Mouse (Mus musculus) embryonic facial prominence, embryonic 12.5 days (tissue): ENCODE results near the gene B4gat1. TPM values are rescaled to one million over a fixed set of nuclear protein-coding genes. Genes with fewer than 3 reads are reported as not detected.
"Not testable (repeated sequence)": the region's sequence is repeated elsewhere in the genome, so short reads cannot be mapped to it uniquely, and the experiment has no call there.

Experiments used
- ATAC-seq: fragments of 200-750 bp; cut with Nextera tagmentation; 2 replicates; pipeline ENCODE4 v1.8.0; 2017; ENCODE audit not compliant: insufficient number of reproducible peaks, insufficient read depth, low FRiP score, low TSS enrichment
- H3K27ac ChIP-seq: fragments of 300-500 bp; sonication (generic); 2 replicates; pipeline ENCODE4 v1.5.1; 2016; ENCODE audit warnings: mild to moderate bottlenecking
- H3K27me3 ChIP-seq: fragments of 300-500 bp; sonication (generic); 2 replicates; pipeline ENCODE4 v1.6.1; 2016; ENCODE audit warnings: mild to moderate bottlenecking, moderate library complexity
- H3K36me3 ChIP-seq: fragments of 300-500 bp; sonication (generic); 2 replicates; pipeline ENCODE4 v1.6.1; 2016; ENCODE audit warnings: mild to moderate bottlenecking
- H3K4me1 ChIP-seq: fragments of 300-500 bp; sonication (generic); 2 replicates; pipeline ENCODE4 v1.6.1; 2016
- H3K4me2 ChIP-seq: fragments of 300-500 bp; sonication (generic); replicated peaks from 2 replicates; pipeline ENCODE4 v1.6.1; 2016; ENCODE audit warnings: mild to moderate bottlenecking, moderate library complexity
- H3K4me3 ChIP-seq: fragments of 300-500 bp; sonication (generic); 2 replicates; pipeline ENCODE4 v1.5.1; 2016; ENCODE audit warnings: mild to moderate bottlenecking
- H3K9ac ChIP-seq: fragments of 300-500 bp; sonication (generic); 2 replicates; pipeline ENCODE4 v1.6.1; 2016; ENCODE audit warnings: mild to moderate bottlenecking, moderate library complexity
- H3K9me3 ChIP-seq: fragments of 300-500 bp; sonication (generic); 2 replicates; pipeline ENCODE4 v1.6.1; 2016; ENCODE audit warnings: mild to moderate bottlenecking, moderate library complexity
- WGBS: fragments of 180-500 bp; shearing (Covaris S2); methylation state at CpG from one replicate; pipeline ENCODE4 v1.1.7; 2016; 5-methylcytosine and 5-hydroxymethylcytosine counted together
- polyA plus RNA-seq: library from polyadenylated mRNA; unstranded; fragments of >200 nt; fragmentation: Nextera tagmentation; extraction: Ambion mirVana; gene quantifications from 2 replicates; pipeline ENCODE4 v1.2.1, GENCODE M21; 2016

Gene B4gat1
- polyA plus RNA-seq, 1 experiment from 2014 or later = 46.4 TPM

DNA sequence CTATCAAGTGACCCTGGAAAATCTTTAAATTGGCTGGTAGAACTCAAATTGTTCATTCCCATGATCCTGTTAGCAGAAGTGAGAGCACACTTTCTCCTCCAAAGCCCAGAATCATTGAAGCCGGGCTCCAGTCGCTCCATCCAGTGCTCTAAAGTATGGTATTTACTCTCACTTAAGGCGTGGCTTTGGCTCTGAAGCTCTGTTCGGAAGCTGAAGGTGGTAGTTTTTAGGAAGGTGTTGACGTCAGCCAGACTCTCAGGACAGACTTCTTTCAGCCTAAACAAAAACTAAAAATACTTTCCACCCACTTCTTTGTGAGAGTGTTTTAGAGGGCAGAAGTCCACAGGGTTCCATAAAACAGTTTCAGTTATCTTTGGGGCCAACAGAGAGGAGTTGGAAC is 34.9 kb downstream of the B4gat1 start:
- Histone ChIP-seq H3K4me1 (peaks cover 28% of the 10 kb centered on the region), H3K9ac (no peak overlapping the region), H3K36me3 (no peaks in the 10 kb centered on the region), H3K4me3 (peak overlapping the region; percentile 59; the same call in 1 of the 2 replicates), H3K27me3 (peaks cover 12% of the 10 kb centered on the region), H3K9me3 (no peaks in the 10 kb centered on the region), H3K4me2 (peak overlapping the region; percentile 86; the same call in 1 of the 2 replicates), H3K27ac (no peak overlapping the region)
- ATAC-seq = no peak
- 44% methylated on average over 5 of the region's 5 CpGs for WGBS

DNA sequence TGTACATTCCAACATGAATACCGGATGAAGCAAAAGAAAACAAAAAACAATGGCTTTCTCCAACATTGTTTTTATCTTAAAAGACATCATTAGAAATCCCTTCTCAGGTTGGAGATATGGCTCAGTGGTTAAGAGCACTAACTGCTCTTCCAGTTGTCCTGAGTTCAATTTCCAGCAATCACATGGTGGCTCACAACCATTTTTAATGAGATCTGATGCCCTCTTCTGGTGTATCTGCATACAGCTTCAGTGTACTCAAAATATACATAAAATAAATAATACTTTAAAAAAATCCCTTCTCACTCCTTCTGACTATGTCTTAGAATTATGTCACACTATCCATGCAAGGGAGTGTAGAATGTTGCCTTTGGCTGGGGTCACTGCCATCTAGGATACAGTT is 40.7 kb downstream of the B4gat1 start:
- no peak overlapping the region for H3K4me3 ChIP-seq
- no peak overlapping the region for H3K27ac ChIP-seq
- 81% methylated on average over 1 of the region's 1 CpGs for WGBS
- no peak overlapping the region for H3K9ac ChIP-seq
- no peaks in the 10 kb centered on the region for H3K4me1 ChIP-seq
- H3K36me3 ChIP-seq = no peaks in the 10 kb centered on the region
- H3K9me3 ChIP-seq = no peaks in the 10 kb centered on the region
- peaks cover 48% of the 10 kb centered on the region for H3K27me3 ChIP-seq
- H3K4me2 ChIP-seq = no peak overlapping the region
- ATAC-seq = no peak

DNA sequence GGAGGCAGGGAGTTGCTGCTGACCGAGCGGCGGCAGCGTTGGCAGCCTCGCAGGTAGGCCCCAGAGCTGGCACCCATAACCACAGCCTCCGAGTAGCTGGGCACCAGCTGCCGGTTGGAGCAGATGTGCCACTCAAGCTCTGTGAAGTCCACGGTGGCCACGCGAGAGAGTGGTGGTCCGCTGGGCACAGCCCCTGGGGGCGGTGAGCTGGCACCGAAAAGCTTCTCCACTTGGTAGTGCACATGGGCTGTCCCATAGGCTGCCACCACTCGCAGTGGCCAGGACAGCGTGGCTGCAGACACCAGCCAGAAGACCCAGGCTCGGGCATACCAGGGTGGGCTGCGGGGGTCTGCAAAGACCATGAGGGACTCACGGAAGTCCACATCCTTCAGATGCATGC is 43.4 kb downstream of the B4gat1 start:
- ATAC-seq = no peak
- no peaks in the 10 kb centered on the region for H3K9me3 ChIP-seq
- H3K36me3 ChIP-seq = no peaks in the 10 kb centered on the region
- no peak overlapping the region for H3K4me2 ChIP-seq
- H3K9ac ChIP-seq = no peak overlapping the region
- WGBS = 64% methylated on average over 18 of the region's 18 CpGs
- peaks cover 71% of the 10 kb centered on the region for H3K27me3 ChIP-seq
- no peak overlapping the region for H3K27ac ChIP-seq
- no peak overlapping the region for H3K4me3 ChIP-seq
- peaks cover 10% of the 10 kb centered on the region for H3K4me1 ChIP-seq

DNA sequence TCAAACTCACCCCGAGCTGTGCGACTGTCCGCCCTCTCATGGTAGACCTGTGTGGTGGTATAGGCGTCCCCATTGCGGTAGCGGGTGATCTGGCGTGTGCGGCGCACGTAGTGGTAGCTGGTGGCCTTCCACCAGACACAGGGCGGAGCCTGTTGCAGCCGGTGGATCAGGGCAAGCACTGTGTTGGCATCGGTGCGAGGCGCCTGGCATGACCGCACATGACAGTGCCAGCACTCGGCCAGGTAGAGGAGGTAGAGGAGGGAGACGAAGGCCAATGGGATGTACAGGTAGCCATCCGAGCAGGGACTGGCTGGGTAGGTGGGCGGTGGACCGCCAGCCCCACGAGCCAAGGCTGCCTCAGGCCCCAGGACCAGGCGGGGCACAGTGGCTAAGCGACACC is 44.0 kb downstream of the B4gat1 start:
- Histone ChIP-seq H3K27ac (no peak overlapping the region), H3K36me3 (no peaks in the 10 kb centered on the region), H3K27me3 (peaks cover 71% of the 10 kb centered on the region), H3K9me3 (no peaks in the 10 kb centered on the region), H3K4me1 (peaks cover 14% of the 10 kb centered on the region), H3K4me2 (no peak overlapping the region), H3K4me3 (no peak overlapping the region), H3K9ac (no peak overlapping the region)
- no peak for ATAC-seq
- WGBS = 66% methylated on average over 24 of the region's 24 CpGs

DNA sequence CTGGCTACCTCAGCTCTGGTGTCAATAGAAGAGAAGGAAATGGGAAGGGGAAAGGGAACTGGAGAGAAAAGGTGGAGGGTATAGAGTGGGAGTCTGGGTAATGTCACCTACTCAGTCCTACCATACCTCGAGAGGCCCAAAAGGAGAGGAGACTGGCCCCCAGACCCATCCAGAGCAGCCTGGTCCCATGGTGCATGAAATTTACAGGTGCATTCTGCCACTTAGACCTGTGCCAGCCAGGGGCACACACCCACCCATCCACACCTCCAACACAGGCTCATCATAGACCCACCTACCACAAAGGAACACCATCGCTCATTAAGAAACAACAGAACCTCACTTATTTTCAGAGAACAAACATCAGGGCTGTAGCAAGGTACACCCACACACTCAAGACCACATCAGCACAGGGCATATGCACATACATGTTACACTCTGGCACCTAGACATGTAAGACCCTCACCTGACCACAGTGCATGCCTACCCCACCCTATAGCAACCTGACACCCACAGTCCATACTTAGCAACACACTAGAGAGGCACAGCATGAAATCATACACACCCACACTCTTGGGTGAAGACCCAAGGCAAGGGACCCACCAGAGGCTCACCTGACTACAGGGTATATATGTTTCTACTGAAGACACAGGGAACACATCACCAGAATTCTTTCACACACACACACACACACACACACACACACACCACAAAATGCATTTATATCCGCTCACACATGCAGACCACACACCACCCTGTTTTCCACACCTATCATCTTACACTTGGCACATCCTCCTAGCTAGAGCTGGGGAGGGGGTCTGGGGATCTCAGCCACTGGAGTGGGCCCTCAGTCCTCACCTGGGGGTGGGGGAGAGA is 45.6 kb downstream of the B4gat1 start:
- no peak for ATAC-seq
- peak overlapping the region; percentile 45 for H3K4me3 ChIP-seq
- no peaks in the 10 kb centered on the region for H3K36me3 ChIP-seq
- peaks cover 68% of the 10 kb centered on the region for H3K27me3 ChIP-seq
- WGBS = 74% methylated on average over 3 of the region's 3 CpGs
- no peak overlapping the region for H3K9ac ChIP-seq
- no peaks in the 10 kb centered on the region for H3K9me3 ChIP-seq
- H3K27ac ChIP-seq = no peak overlapping the region
- H3K4me1 ChIP-seq = peaks cover 20% of the 10 kb centered on the region
- peak overlapping the region; percentile 83; the same call in 1 of the 2 replicates for H3K4me2 ChIP-seq

- Histone ChIP-seq H3K27me3 (peaks cover 67% of the 10 kb centered on the region), H3K27ac (no peak overlapping the region), H3K4me1 (peaks cover 23% of the 10 kb centered on the region), H3K36me3 (no peaks in the 10 kb centered on the region), H3K4me3 (peak overlapping the region; percentile 45), H3K9ac (no peak overlapping the region), H3K9me3 (no peaks in the 10 kb centered on the region), H3K4me2 (peak overlapping the region; percentile 83)
- 6% methylated on average over 15 of the region's 15 CpGs for WGBS
- no peak for ATAC-seq
Measured at GRCm38 (mm10) chr19:5084834-5085144, 46.2 kb downstream of the B4gat1 start.

- H3K4me3 ChIP-seq = peak within 1 kb of the TSS; percentile 45
- WGBS = under 1% methylated on average over 55 of the region's 69 CpGs
- H3K27me3 ChIP-seq = peaks cover 62% of the 10 kb centered on the region
- H3K9me3 ChIP-seq = no peaks in the 10 kb centered on the region
- no peak within 1 kb of the TSS for H3K27ac ChIP-seq
- 0 out of 2 replicates have a peak, but pooled peaks cover under 1% of the 10 kb centered on the region for H3K36me3 ChIP-seq
- peak within 1 kb of the TSS; percentile 83 for H3K4me2 ChIP-seq
- ATAC-seq = no peak
- H3K9ac ChIP-seq = peak within 1 kb of the TSS; percentile 50; the same call in 1 of the 2 replicates
- H3K4me1 ChIP-seq = peaks cover 23% of the 10 kb centered on the region
Measured at GRCm38 (mm10) chr19:5085145-5085863, 46.7 kb downstream of the B4gat1 start, which contains the start of gene Tmem151a. Gene Tmem151a (minus strand): TSS chr19:5085531.

DNA sequence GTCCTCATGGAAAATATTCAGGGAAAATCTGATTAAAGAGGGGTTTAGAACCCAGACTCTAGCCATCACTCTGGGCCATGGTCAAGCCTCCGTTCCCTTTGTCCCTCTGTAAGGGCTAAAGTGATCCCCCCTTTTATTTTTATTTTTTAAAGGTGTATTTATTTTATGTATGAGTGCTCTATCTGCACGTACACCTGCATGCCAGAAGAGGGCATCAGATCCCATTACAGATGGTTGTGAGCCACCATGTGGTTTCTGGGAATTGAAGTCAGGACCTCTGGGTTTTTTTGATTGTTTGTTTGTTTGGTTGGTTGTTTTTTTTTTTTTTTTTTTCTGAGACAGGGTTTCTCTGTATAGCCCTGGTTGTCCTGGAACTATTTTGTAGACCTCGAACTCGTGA is 47.9 kb downstream of the B4gat1 start:
- H3K4me2 ChIP-seq, H3K27ac ChIP-seq, H3K9ac ChIP-seq, H3K9me3 ChIP-seq, H3K4me3 ChIP-seq, ATAC-seq: not testable (repeated sequence)
- Histone ChIP-seq H3K4me1 (peaks cover 23% of the 10 kb centered on the region), H3K36me3 (peaks cover 13% of the 10 kb centered on the region), H3K27me3 (peaks cover 50% of the 10 kb centered on the region)
- WGBS = 43% methylated on average over 4 of the region's 4 CpGs

- H3K4me2 ChIP-seq = peak within 1 kb of the TSS; percentile 77
- H3K27ac ChIP-seq = peak within 1 kb of the TSS; percentile 65
- ATAC-seq = peak; percentile 94
- peaks cover 34% of the 10 kb centered on the region for H3K27me3 ChIP-seq
- H3K4me1 ChIP-seq = peaks cover 23% of the 10 kb centered on the region
- peak within 1 kb of the TSS; percentile 79 for H3K4me3 ChIP-seq
- peak within 1 kb of the TSS; percentile 75 for H3K9ac ChIP-seq
- WGBS = under 1% methylated on average over 58 of the region's 58 CpGs
- no peaks in the 10 kb centered on the region for H3K9me3 ChIP-seq
- peaks cover 27% of the 10 kb centered on the region for H3K36me3 ChIP-seq
Measured at GRCm38 (mm10) chr19:5087884-5088728, 49.5 kb downstream of the B4gat1 start, which contains the start of gene Yif1a. Gene Yif1a (plus strand): TSS chr19:5088538.

DNA sequence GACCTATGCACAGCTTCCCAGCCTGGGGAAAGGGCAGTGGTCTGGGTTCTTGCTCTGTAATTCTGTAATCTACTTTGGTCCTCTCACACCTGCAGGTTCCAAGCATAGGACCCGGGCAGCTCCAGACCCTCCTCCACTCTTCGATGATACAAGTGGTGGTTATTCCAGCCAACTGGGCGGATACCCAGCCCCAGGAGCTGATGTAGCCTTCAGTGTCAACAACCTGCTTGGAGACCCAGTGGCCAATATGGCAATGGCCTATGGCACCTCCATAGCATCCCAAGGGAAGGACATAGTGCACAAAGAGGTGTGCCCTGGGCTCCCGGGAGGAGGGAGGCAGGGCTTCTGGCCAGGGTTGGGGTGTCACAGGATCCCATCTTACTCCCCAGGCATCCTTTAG is 50.7 kb downstream of the B4gat1 start:
- H3K4me1 ChIP-seq = peaks cover 29% of the 10 kb centered on the region
- no peak overlapping the region for H3K27ac ChIP-seq
- WGBS = 90% methylated on average over 4 of the region's 4 CpGs
- H3K4me2 ChIP-seq = peak overlapping the region; percentile 77
- H3K9ac ChIP-seq = peak overlapping the region; percentile 75
- no peaks in the 10 kb centered on the region for H3K9me3 ChIP-seq
- no peak for ATAC-seq
- peaks cover 22% of the 10 kb centered on the region for H3K27me3 ChIP-seq
- H3K4me3 ChIP-seq = peak overlapping the region; percentile 79
- peaks cover 35% of the 10 kb centered on the region for H3K36me3 ChIP-seq
